Mouse (Mus musculus): ENCODE measurements around the gene Aars. TPM values are rescaled to one million over a fixed set of nuclear protein-coding genes. Genes with fewer than 3 reads are reported as not detected.
A peak's percentile ranks its signal among the peaks of the same experiment; 100 is the strongest.
"Not testable (repeated sequence)": the region's sequence is repeated elsewhere in the genome, so short reads cannot be mapped to it uniquely, and the experiment has no call there.

The Aars gene
- total RNA-seq, 4 experiments from 2014 or later = 97.1 to 142 (median 126) TPM

- no peak for DNase-seq
Measured at GRCm38 (mm10) chr8:111055031-111055634, 22.2 kb downstream of the Aars start.

GRCm38 (mm10) chr8:111055661-111056060 lies 22.7 kb downstream of the Aars start:
- DNase-seq = no peak

- peak; percentile 88 for DNase-seq
Measured at GRCm38 (mm10) chr8:111056158-111056663, 23.3 kb downstream of the Aars start, which contains the start of gene Exosc6. TSS of gene Exosc6 (plus strand) at chr8:111056339.

GRCm38 (mm10) chr8:111056691-111057293 lies 23.8 kb downstream of the Aars start:
- peak; percentile 49 for DNase-seq

- DNase-seq = no peak
Measured at GRCm38 (mm10) chr8:111058946-111059572, 26.1 kb downstream of the Aars start.

- no peak for DNase-seq
Measured at GRCm38 (mm10) chr8:111061688-111062071, 28.7 kb downstream of the Aars start.

- DNase-seq = peak; percentile 77
Measured at GRCm38 (mm10) chr8:111062072-111062757, 29.3 kb downstream of the Aars start.

- no peak for DNase-seq
Measured at GRCm38 (mm10) chr8:111062893-111063292, 29.9 kb downstream of the Aars start.

GRCm38 (mm10) chr8:111066308-111066707 lies 33.4 kb downstream of the Aars start:
- DNase-seq = no peak

GRCm38 (mm10) chr8:111067439-111067838 lies 34.5 kb downstream of the Aars start:
- DNase-seq = no peak

GRCm38 (mm10) chr8:111068660-111069059 lies 35.7 kb downstream of the Aars start:
- not testable (repeated sequence) for DNase-seq

GRCm38 (mm10) chr8:111075926-111076325 lies 43.0 kb downstream of the Aars start:
- no peak for DNase-seq

- no peak for DNase-seq
Measured at GRCm38 (mm10) chr8:111079461-111079860, 46.5 kb downstream of the Aars start.

- no peak for DNase-seq
Measured at GRCm38 (mm10) chr8:111079861-111080271, 46.9 kb downstream of the Aars start.

- no peak for DNase-seq
Measured at GRCm38 (mm10) chr8:111081580-111082258, 48.8 kb downstream of the Aars start.

- not testable (repeated sequence) for DNase-seq
Measured at GRCm38 (mm10) chr8:111083936-111084335, 51.0 kb downstream of the Aars start.

GRCm38 (mm10) chr8:111090126-111090525 lies 57.2 kb downstream of the Aars start:
- DNase-seq = peak; percentile 19

- DNase-seq = no peak
Measured at GRCm38 (mm10) chr8:111091706-111092105, 58.8 kb downstream of the Aars start.

- DNase-seq = not testable (repeated sequence)
Measured at GRCm38 (mm10) chr8:111092326-111092725, 59.4 kb downstream of the Aars start, which contains the start of gene Clec18a. TSS of gene Clec18a (minus strand) at chr8:111092426.

GRCm38 (mm10) chr8:111093865-111094718 lies 61.1 kb downstream of the Aars start, which contains the start of gene Pdpr:
TSS of gene Pdpr (plus strand) at chr8:111094630.
- DNase-seq = peak; percentile 91

- DNase-seq = not testable (repeated sequence)
Measured at GRCm38 (mm10) chr8:111094719-111095302, 61.9 kb downstream of the Aars start.

Data from adrenal gland, adult 8-10 months (tissue).